Mouse (Mus musculus) left cerebral cortex, adult 9 months (tissue): ENCODE measurements around the gene Olfr348.

Source experiments
- DNase-seq, 2 experiments: peaks; one replicate each; pipeline ENCODE4 v3.0.0; 2022; ENCODE audit warnings: low spot score in 2 of 2

The Olfr348 gene

GRCm38 (mm10) chr2:36783976-36784375, at the start of gene Olfr348:
Gene Olfr348 (plus strand): TSS chr2:36784276.
- DNase-seq, result no peak

- DNase-seq, result no peak
Observed at GRCm38 (mm10) chr2:36736226-36736625, 47.9 kb upstream of the Olfr348 start.

GRCm38 (mm10) chr2:36790238-36790637, 6.2 kb downstream of the Olfr348 start, which contains the start of gene Olfr50:
Gene Olfr50 (plus strand): TSS chr2:36790538.
- no peak for DNase-seq

GRCm38 (mm10) chr2:36816932-36817331, 32.9 kb downstream of the Olfr348 start, which contains the start of gene Olfr3:
Gene Olfr3 (minus strand): TSS chr2:36817032.
- no peak for DNase-seq
